Mouse (Mus musculus): ENCODE results near the gene Galnt11.
"Not testable (repeated sequence)": the region's sequence is repeated elsewhere in the genome, so short reads cannot be mapped to it uniquely, and the experiment has no call there.

Gene Galnt11

GRCm38 (mm10) chr5:25221604-25222003 lies at the start of gene Galnt11:
Gene Galnt11 (plus strand): TSS chr5:25221904.
- no peak for DNase-seq (ENCODE audit: low read depth)

- not testable (repeated sequence) for DNase-seq (ENCODE audit: low read depth)
Observed at GRCm38 (mm10) chr5:25177937-25178336, 43.8 kb upstream of the Galnt11 start.

- DNase-seq (ENCODE audit: low read depth): not testable (repeated sequence)
Observed at GRCm38 (mm10) chr5:25178543-25178942, 43.2 kb upstream of the Galnt11 start.

- no peak for DNase-seq (ENCODE audit: low read depth)
Observed at GRCm38 (mm10) chr5:25179284-25179683, 42.4 kb upstream of the Galnt11 start.

GRCm38 (mm10) chr5:25179936-25180488 lies 41.7 kb upstream of the Galnt11 start:
- no peak for DNase-seq (ENCODE audit: low read depth)

- DNase-seq (ENCODE audit: low read depth): no peak
Observed at GRCm38 (mm10) chr5:25181004-25181531, 40.6 kb upstream of the Galnt11 start, which contains the start of gene Galntl5. Gene Galntl5 (plus strand): TSS chr5:25181460.

GRCm38 (mm10) chr5:25183595-25183994 lies 38.1 kb upstream of the Galnt11 start:
- DNase-seq (ENCODE audit: low read depth): no peak

GRCm38 (mm10) chr5:25184594-25184993 lies 37.1 kb upstream of the Galnt11 start:
- DNase-seq (ENCODE audit: low read depth): no peak

GRCm38 (mm10) chr5:25187727-25188126 lies 34.0 kb upstream of the Galnt11 start:
- DNase-seq (ENCODE audit: low read depth): no peak

- peak; percentile 17 for DNase-seq (ENCODE audit: low read depth)
Observed at GRCm38 (mm10) chr5:25188802-25189201, 32.9 kb upstream of the Galnt11 start.

- DNase-seq (ENCODE audit: low read depth): no peak
Observed at GRCm38 (mm10) chr5:25190521-25190920, 31.2 kb upstream of the Galnt11 start.

- no peak for DNase-seq (ENCODE audit: low read depth)
Observed at GRCm38 (mm10) chr5:25211872-25212271, 9.8 kb upstream of the Galnt11 start.

GRCm38 (mm10) chr5:25213216-25213615 lies 8.5 kb upstream of the Galnt11 start:
- DNase-seq (ENCODE audit: low read depth): not testable (repeated sequence)

- DNase-seq (ENCODE audit: low read depth): no peak
Observed at GRCm38 (mm10) chr5:25215006-25215405, 6.7 kb upstream of the Galnt11 start.

- peak; percentile 63 for DNase-seq (ENCODE audit: low read depth)
Observed at GRCm38 (mm10) chr5:25222752-25223702, 1.3 kb downstream of the Galnt11 start, which contains the start of gene E130116L18Rik. Gene E130116L18Rik (minus strand): TSS chr5:25223153.

- not testable (repeated sequence) for DNase-seq (ENCODE audit: low read depth)
Observed at GRCm38 (mm10) chr5:25224377-25224776, 2.7 kb downstream of the Galnt11 start.

- peak; percentile 14 for DNase-seq (ENCODE audit: low read depth)
Observed at GRCm38 (mm10) chr5:25243101-25243500, 21.4 kb downstream of the Galnt11 start.

- DNase-seq (ENCODE audit: low read depth): no peak
Observed at GRCm38 (mm10) chr5:25245806-25246472, 24.2 kb downstream of the Galnt11 start.

- DNase-seq (ENCODE audit: low read depth): no peak
Observed at GRCm38 (mm10) chr5:25246473-25246865, 24.8 kb downstream of the Galnt11 start.

GRCm38 (mm10) chr5:25247036-25247435 lies 25.3 kb downstream of the Galnt11 start:
- DNase-seq (ENCODE audit: low read depth): no peak

GRCm38 (mm10) chr5:25252423-25252822 lies 30.7 kb downstream of the Galnt11 start:
- no peak for DNase-seq (ENCODE audit: low read depth)
